Mouse (Mus musculus) lung, adult 2 months (tissue): Measurements from ENCODE around the gene Olfr706. TPM values are rescaled to one million over a fixed set of nuclear protein-coding genes. Genes with fewer than 3 reads are reported as not detected.
"Not testable (repeated sequence)": the region's sequence is repeated elsewhere in the genome, so short reads cannot be mapped to it uniquely, and the experiment has no call there.

Experiments used
- DNase-seq: peaks from one replicate; pipeline ENCODE4 v3.0.0; 2022
- H3K4me1 ChIP-seq: fragments of 200-500 bp; 2 replicates; pipeline ENCODE4 v1.6.1; 2011; ENCODE audit warnings: low read length; ENCODE audit not compliant: control insufficient read depth, insufficient read depth
- H3K4me3 ChIP-seq: fragments of 200-500 bp; replicated peaks from 2 replicates; pipeline ENCODE3; 2011; ENCODE audit warnings: low read depth, mild to moderate bottlenecking, control low read depth, low read length; ENCODE audit errors: extremely low read depth
- CTCF ChIP-seq: fragments of 200-500 bp; IDR thresholded peaks from 2 replicates; pipeline ENCODE4 v1.5.1; 2011; ENCODE audit warnings: mild to moderate bottlenecking, low read length, control low read depth; ENCODE audit not compliant: insufficient read depth
- POLR2A ChIP-seq: fragments of 200-500 bp; IDR thresholded peaks from 2 replicates; pipeline ENCODE4 v1.6.1; 2011; ENCODE audit warnings: low read depth, mild to moderate bottlenecking, control low read depth, low read length, borderline replicate concordance; ENCODE audit errors: extremely low read depth
- WGBS: fragments of 180-500 bp; shearing (Covaris S2); methylation state at CpG from one replicate; pipeline ENCODE4 v1.1.7; 2018; 5-methylcytosine and 5-hydroxymethylcytosine counted together
- polyA plus RNA-seq: library from polyadenylated mRNA; depleted of rRNA; stranded (reverse); fragments of >200 nt; gene quantifications from 2 replicates; pipeline ENCODE4 v1.2.3, GENCODE M21; 2012; rRNA removed

Gene Olfr706
- not detected in 2 replicates for polyA plus RNA-seq

GRCm38 (mm10) chr7:106888062-106888461 is at the start of gene Olfr706:
Olfr706 (minus strand) TSS chr7:106888162.
- no peak for DNase-seq
- no peaks in the 10 kb centered on the region for H3K4me1 ChIP-seq
- no peak within 1 kb of the TSS for H3K4me3 ChIP-seq
- TF ChIP-seq POLR2A (no peak), CTCF (no peak)
- 64% methylated on average over 2 of the region's 2 CpGs for WGBS

- no peaks in the 10 kb centered on the region for H3K4me1 ChIP-seq
- H3K4me3 ChIP-seq: no peak within 1 kb of the TSS
- no peak for TF ChIP-seq CTCF
- no peak for TF ChIP-seq POLR2A
- no peak for DNase-seq
These were observed 44.2 kb upstream of the Olfr706 start, which contains the start of gene Olfr709-ps1 for GRCm38 (mm10) chr7:106932119-106932518. Olfr709-ps1 (minus strand) TSS chr7:106932219.

GRCm38 (mm10) chr7:106920961-106921360 is 33.0 kb upstream of the Olfr706 start:
- H3K4me3 ChIP-seq, DNase-seq, H3K4me1 ChIP-seq: not testable (repeated sequence)
- WGBS: 84% methylated on average over 4 of the region's 7 CpGs

- H3K4me1 ChIP-seq: no peaks in the 10 kb centered on the region
- DNase-seq: no peak
- TF ChIP-seq CTCF (no peak), POLR2A (no peak)
- WGBS: 50% methylated on average over 2 of the region's 2 CpGs
- no peak within 1 kb of the TSS for H3K4me3 ChIP-seq
These were observed 19.7 kb upstream of the Olfr706 start, which contains the start of gene Olfr1532-ps1 for GRCm38 (mm10) chr7:106907676-106908075. Olfr1532-ps1 (plus strand) TSS chr7:106908001.

GRCm38 (mm10) chr7:106901141-106901540 is 13.2 kb upstream of the Olfr706 start, which contains the start of gene Olfr707:
Olfr707 (minus strand) TSS chr7:106901241.
- H3K4me1 ChIP-seq, DNase-seq, H3K4me3 ChIP-seq: not testable (repeated sequence)
- WGBS: 75% methylated on average over 3 of the region's 3 CpGs

GRCm38 (mm10) chr7:106876791-106877190 is 11.2 kb downstream of the Olfr706 start, which contains the start of gene Olfr705:
Olfr705 (minus strand) TSS chr7:106876891.
- TF ChIP-seq CTCF (no peak), POLR2A (no peak)
- 68% methylated on average over 3 of the region's 3 CpGs for WGBS
- Histone ChIP-seq H3K4me1 (no peaks in the 10 kb centered on the region), H3K4me3 (no peak within 1 kb of the TSS)
- DNase-seq: no peak

- Histone ChIP-seq H3K4me3 (no peak within 1 kb of the TSS), H3K4me1 (no peaks in the 10 kb centered on the region)
- no peak for TF ChIP-seq POLR2A
- TF ChIP-seq CTCF: no peak
- no peak for DNase-seq
These were observed 25.1 kb downstream of the Olfr706 start, which contains the start of gene Olfr704 for GRCm38 (mm10) chr7:106862885-106863284. Olfr704 (plus strand) TSS chr7:106863185.

- DNase-seq: no peak
- WGBS: 44% methylated on average over 2 of the region's 2 CpGs
- H3K4me1 ChIP-seq: no peaks in the 10 kb centered on the region
- H3K4me3 ChIP-seq: no peak within 1 kb of the TSS
- TF ChIP-seq CTCF (no peak), POLR2A (no peak)
These were observed 44.9 kb downstream of the Olfr706 start, which contains the start of gene Olfr703 for GRCm38 (mm10) chr7:106843060-106843459. Olfr703 (plus strand) TSS chr7:106843360.

- H3K4me1 ChIP-seq: no peaks in the 10 kb centered on the region
- TF ChIP-seq CTCF (no peak), POLR2A (no peak)
- no peak within 1 kb of the TSS for H3K4me3 ChIP-seq
- no peak for DNase-seq
These were observed 54.2 kb downstream of the Olfr706 start, which contains the start of gene Olfr702 for GRCm38 (mm10) chr7:106833793-106834192. Olfr702 (minus strand) TSS chr7:106833893.

Other genes starting within 250 kb of the Olfr706 start
- gene Olfr693, start 207.6 kb downstream of the Olfr706 start, polyA plus RNA-seq: not detected in 2 replicates
- gene Olfr694, start 196.3 kb downstream of the Olfr706 start, polyA plus RNA-seq: not detected in 2 replicates
- gene Olfr695, start 171.8 kb downstream of the Olfr706 start, polyA plus RNA-seq: not detected in 2 replicates
- not detected in 2 replicates for gene Olfr697, start 145.7 kb downstream of the Olfr706 start, polyA plus RNA-seq
- not detected in 2 replicates for gene Olfr698, start 132.8 kb downstream of the Olfr706 start, polyA plus RNA-seq
- not detected in 2 replicates for gene Olfr699, start 95.0 kb downstream of the Olfr706 start, polyA plus RNA-seq
- gene Olfr700, start 79.3 kb downstream of the Olfr706 start, polyA plus RNA-seq: not detected in 2 replicates
- gene Olfr701, start 74.0 kb downstream of the Olfr706 start, polyA plus RNA-seq: not detected in 2 replicates
- not detected in 2 replicates for gene Olfr702, start 54.3 kb downstream of the Olfr706 start, polyA plus RNA-seq
- not detected in 2 replicates for gene Olfr703, start 44.8 kb downstream of the Olfr706 start, polyA plus RNA-seq
- not detected in 2 replicates for gene Olfr704, start 25.0 kb downstream of the Olfr706 start, polyA plus RNA-seq
- gene Olfr705, start 11.3 kb downstream of the Olfr706 start, polyA plus RNA-seq: not detected in 2 replicates
- gene Olfr707, start 13.1 kb upstream of the Olfr706 start, polyA plus RNA-seq: not detected in 2 replicates
- not detected in 2 replicates for gene Olfr1532-ps1, start 19.8 kb upstream of the Olfr706 start, polyA plus RNA-seq
- not detected in 2 replicates for gene Olfr709-ps1, start 44.1 kb upstream of the Olfr706 start, polyA plus RNA-seq
- gene Olfr710, start 60.1 kb upstream of the Olfr706 start, polyA plus RNA-seq: not detected in 2 replicates
- gene Olfr6, start 75.8 kb upstream of the Olfr706 start, polyA plus RNA-seq: not detected in 2 replicates
- not detected in 2 replicates for gene Olfr711, start 87.3 kb upstream of the Olfr706 start, polyA plus RNA-seq
- gene Olfr2, start 117.9 kb upstream of the Olfr706 start, polyA plus RNA-seq: not detected in 2 replicates
- not detected in 2 replicates for gene Olfr713, start 143.0 kb upstream of the Olfr706 start, polyA plus RNA-seq
- gene Olfr714, start 182.8 kb upstream of the Olfr706 start, polyA plus RNA-seq: not detected in 2 replicates
- not detected in 2 replicates for gene Olfr17, start 205.1 kb upstream of the Olfr706 start, polyA plus RNA-seq
- gene Olfr715b, start 222.2 kb upstream of the Olfr706 start, polyA plus RNA-seq: not detected in 2 replicates
- gene Olfr715, start 242.9 kb upstream of the Olfr706 start, polyA plus RNA-seq: not detected in 2 replicates